Mouse (Mus musculus): ENCODE results near the gene Cd69. TPM values are rescaled to one million over a fixed set of nuclear protein-coding genes. Genes with fewer than 3 reads are reported as not detected.

The Cd69 gene
- polyA plus RNA-seq, 3 experiments from 2014 or later: 152 to 264 (median 175) TPM

GRCm38 (mm10) chr6:129223611-129224010 lies 51.6 kb downstream of the Cd69 start:
- no peak for ATAC-seq

- no peak for ATAC-seq
Observed at GRCm38 (mm10) chr6:129222188-129222800, 52.9 kb downstream of the Cd69 start.

GRCm38 (mm10) chr6:129221053-129221452 lies 54.2 kb downstream of the Cd69 start:
- no peak for ATAC-seq

DNA sequence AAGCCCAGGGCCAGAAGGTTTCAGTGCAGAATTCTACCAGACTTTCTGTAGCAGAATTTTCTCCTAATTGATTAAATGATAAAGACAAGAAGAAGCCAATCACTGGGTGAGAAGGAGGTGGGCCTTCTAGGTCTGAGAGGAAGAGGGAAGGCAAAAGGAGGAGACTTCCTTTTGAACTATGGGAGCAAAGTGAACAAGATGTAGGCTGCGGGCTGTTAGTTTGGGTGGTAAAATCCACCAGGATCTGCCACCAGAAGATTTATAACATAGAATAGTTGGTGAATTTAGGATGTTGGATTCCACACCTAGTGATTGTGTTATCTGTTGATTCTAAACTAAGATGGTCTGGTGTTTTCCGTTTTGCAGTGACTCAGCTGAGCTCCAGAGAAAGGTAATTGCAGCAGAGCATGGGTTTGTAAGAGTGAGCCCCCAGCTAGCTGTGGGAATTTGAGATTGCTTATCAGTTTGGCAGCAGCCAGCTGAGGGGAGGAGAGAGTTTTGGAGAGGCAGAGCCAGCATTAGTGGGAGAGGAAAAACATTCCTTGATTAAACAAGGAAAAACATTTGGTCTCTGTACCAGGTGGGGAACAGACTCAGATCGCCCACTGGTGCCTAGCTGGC lies 55.2 kb downstream of the Cd69 start:
- ATAC-seq: peak; percentile 39

- no peak for ATAC-seq
Observed at GRCm38 (mm10) chr6:129218191-129218696, 57.0 kb downstream of the Cd69 start.

Other genes starting within 250 kb of the Cd69 start
- 1 to 10 TPM; 1.5 to 9.2 (median 5.2) TPM for gene Klrb1f, start 229.5 kb downstream of the Cd69 start, polyA plus RNA-seq (2017; shearing (Covaris generic))
- gene Clec2e, start 174.5 kb downstream of the Cd69 start, polyA plus RNA-seq (2017; shearing (Covaris generic)): not detected
- gene Clec2d, start 94.8 kb downstream of the Cd69 start, polyA plus RNA-seq (2017; shearing (Covaris generic)): 10 to 100 TPM; 12.0 to 41.7 (median 33.6) TPM
- gene 4922502D21Rik, start 56.4 kb upstream of the Cd69 start, polyA plus RNA-seq (2017; shearing (Covaris generic)): not detected
- 1 to 10 TPM in 1 of 3 experiments, not detected in 2; 2.0 TPM for gene Clec12a, start 67.3 kb upstream of the Cd69 start, polyA plus RNA-seq (2017; shearing (Covaris generic))
- not detected for gene Clec12b, start 110.4 kb upstream of the Cd69 start, polyA plus RNA-seq (2017; shearing (Covaris generic))
- gene Clec1b, start 121.9 kb upstream of the Cd69 start, polyA plus RNA-seq (2017; shearing (Covaris generic)): under 1 TPM in 1 of 3 experiments, not detected in 2; 0.26 TPM
- gene Clec9a, start 133.4 kb upstream of the Cd69 start, polyA plus RNA-seq (2017; shearing (Covaris generic)): not detected
- gene Clec1a, start 176.6 kb upstream of the Cd69 start, polyA plus RNA-seq (2017; shearing (Covaris generic)): not detected
- under 1 TPM in 1 of 3 experiments, not detected in 2; 0.25 TPM for gene Olr1, start 231.7 kb upstream of the Cd69 start, polyA plus RNA-seq (2017; shearing (Covaris generic))
- not detected for gene Tmem52b, start 237.1 kb upstream of the Cd69 start, polyA plus RNA-seq (2017; shearing (Covaris generic))

All from inflammation-experienced regulatory T-cells, adult 6 months (primary cell).